Mouse (Mus musculus) layer of hippocampus, adult 18-20 months (tissue): ENCODE measurements at regions not wholly inside any gene's neighbourhood (a gene's known extent, or its start where the extent isn't known, plus 50 kb on each side); places are given as distances from the start of the nearest gene placed in this dataset.
"Not testable (repeated sequence)": the region's sequence is repeated elsewhere in the genome, so short reads cannot be mapped to it uniquely, and the experiment has no call there.

Source experiments
- DNase-seq, 2 experiments: peaks; one replicate each; pipeline ENCODE4 v3.0.0; 2022; ENCODE audit warnings: low spot score in 2 of 2

GRCm38 (mm10) chr3:7306800-7307199 is 686.6 kb upstream of the 1700008P02Rik start:
- peak in 1 of 2 experiments; percentile 46 for DNase-seq

GRCm38 (mm10) chr3:7298511-7298910 is 678.3 kb upstream of the 1700008P02Rik start:
- no peak for DNase-seq

- no peak for DNase-seq
Observed at GRCm38 (mm10) chr3:7291026-7291425, 670.8 kb upstream of the 1700008P02Rik start.

GRCm38 (mm10) chr3:7257591-7257990 is 637.3 kb upstream of the 1700008P02Rik start:
- no peak for DNase-seq

- DNase-seq: no peak
Observed at GRCm38 (mm10) chr3:7248337-7248736, 628.1 kb upstream of the 1700008P02Rik start.

- DNase-seq: peak in 1 of 2 experiments; percentile 9
Observed at GRCm38 (mm10) chr3:7229769-7230168, 609.5 kb upstream of the 1700008P02Rik start.

GRCm38 (mm10) chr3:7188531-7188930 is 568.3 kb upstream of the 1700008P02Rik start:
- DNase-seq: not testable (repeated sequence)

- no peak for DNase-seq
Observed at GRCm38 (mm10) chr3:7166596-7166995, 546.4 kb upstream of the 1700008P02Rik start.

GRCm38 (mm10) chr3:7138996-7139395 is 518.8 kb upstream of the 1700008P02Rik start:
- DNase-seq: no peak

GRCm38 (mm10) chr3:7134714-7135113 is 514.5 kb upstream of the 1700008P02Rik start:
- peak in 1 of 2 experiments; percentile 34 for DNase-seq
